Mouse (Mus musculus): ENCODE results near the gene Tmem102.

The Tmem102 gene

DNA sequence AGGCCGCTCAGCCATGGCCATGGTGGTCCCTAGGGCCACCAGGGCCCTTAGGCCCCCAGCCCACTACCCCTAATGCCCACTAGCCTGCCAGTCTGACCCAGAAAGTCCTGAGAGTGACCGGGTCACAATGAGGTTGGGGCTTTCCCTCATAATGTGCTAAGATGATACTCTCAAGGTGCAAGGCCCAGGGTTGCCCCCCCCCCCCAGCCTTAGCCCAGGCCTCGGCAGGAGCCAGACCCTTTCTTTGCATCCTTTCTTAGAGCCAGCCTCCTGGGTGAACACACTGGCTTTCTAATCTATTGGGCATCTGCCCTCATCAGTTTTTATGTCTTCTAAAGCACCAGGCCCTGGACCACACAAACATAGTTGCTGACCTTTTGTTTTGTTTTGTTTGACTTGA, 16.7 kb upstream of the Tmem102 start, which contains the start of gene Spem1:
Spem1 (minus strand) TSS at position 101 of the 400 bp plus-strand sequence.
- no peak for DNase-seq (ENCODE audit: low spot score in 2 of 2)

DNA sequence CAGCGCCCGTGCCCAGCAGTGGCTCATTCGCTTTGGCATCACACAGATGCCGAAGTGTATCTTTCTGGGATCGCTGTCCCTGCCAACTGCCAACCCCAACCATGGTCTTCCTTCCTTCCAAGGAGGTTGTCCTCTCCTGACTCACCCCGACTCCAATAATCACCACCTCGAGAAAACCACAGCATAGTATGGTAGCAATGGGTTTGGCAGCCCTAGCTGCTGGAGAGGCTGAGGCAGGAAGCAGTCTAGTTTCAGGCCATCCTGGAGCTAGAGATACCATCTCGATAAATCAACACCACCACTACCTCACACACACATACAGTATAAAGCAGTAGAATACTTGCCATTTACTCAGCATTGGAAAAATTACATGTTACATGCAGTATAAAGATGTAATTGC, 13.4 kb upstream of the Tmem102 start:
- DNase-seq (ENCODE audit: low spot score in 2 of 2): no peak

DNA sequence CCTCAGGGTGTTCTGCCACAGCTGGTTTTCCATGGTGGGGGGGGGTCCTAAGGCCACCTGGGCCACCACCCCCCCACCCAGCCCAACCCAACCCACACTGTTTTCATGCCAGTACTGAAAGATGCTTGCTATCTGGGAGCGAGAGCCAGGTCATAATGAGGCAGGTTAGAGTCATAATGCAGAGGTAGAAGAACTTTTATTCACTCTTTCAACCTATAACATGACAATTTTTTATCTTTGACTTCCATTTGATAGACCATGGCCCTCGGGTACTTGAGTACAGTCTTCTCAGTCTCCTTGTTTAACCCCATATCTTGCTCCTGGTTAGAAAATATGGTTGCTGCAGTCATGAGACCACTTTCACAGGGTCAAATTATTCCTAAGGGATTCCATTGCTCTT, 12.9 kb upstream of the Tmem102 start, which contains the start of gene Spem2:
Spem2 (minus strand) TSS at position 101 of the 400 bp plus-strand sequence.
- no peak for DNase-seq (ENCODE audit: low spot score in 2 of 2)

DNA sequence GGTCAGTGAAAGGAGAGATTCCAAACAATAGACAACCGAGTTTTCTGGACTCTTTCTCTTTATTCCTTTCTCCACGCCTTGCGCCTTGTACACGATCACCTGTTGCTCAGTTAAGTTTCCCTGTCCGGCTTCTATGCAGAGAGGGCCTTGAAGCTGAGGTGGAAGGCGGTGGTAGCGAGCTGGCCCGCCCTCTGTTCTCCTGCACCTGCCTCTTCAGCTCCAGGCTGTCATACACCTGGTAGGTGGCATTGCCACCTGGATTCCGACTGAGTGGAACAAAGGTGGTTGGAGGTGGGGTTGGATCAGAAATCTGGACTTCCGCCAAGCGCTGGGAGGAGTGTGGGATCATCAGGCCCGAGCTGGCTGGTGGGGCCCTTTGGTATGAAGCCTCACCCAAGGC, 11.1 kb upstream of the Tmem102 start:
- DNase-seq (ENCODE audit: low spot score in 2 of 2): no peak

DNA sequence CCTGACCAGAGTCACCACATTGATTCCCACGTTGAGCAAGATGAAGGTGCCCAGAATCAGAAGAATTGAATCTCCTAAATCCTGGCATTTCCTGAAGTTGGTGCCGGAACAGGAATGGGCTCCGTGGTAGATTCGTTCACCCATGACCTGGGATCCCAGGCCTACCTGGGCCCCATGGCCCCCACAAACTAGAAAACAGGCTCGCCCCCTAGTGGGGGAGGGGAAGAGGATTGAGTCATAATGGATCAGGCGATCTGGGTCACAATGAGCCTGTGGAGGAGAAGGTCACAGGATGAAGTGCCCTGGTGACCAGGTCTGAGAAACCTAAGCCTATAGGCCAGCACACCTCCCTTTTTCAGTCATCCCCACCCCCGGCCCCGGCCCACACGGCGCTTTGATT, 9.7 kb upstream of the Tmem102 start, which contains the start of gene Gm39566:
Gm39566 (minus strand) TSS at position 144 of the 400 bp plus-strand sequence.
- DNase-seq (ENCODE audit: low spot score in 2 of 2): no peak

DNA sequence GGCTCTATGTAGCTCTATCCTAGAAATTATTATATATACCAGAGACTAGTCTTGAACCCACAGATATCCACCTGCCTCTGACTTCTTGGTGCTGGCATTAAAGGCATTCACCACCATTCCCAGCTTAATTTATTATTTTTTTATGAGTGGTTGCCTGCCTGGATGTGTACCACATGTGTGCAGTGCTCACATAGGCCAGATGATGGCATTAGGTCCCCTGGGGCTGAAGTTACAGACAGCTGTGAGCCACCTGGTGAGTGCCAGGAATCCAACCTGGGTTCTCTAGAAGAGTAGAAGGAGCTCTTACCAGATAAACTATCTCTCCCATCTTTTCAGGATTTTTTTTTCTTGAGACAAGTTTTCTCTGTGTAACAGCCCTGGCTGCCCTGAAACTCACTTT, 4.9 kb upstream of the Tmem102 start:
- DNase-seq (ENCODE audit: low spot score in 2 of 2): no peak

DNA sequence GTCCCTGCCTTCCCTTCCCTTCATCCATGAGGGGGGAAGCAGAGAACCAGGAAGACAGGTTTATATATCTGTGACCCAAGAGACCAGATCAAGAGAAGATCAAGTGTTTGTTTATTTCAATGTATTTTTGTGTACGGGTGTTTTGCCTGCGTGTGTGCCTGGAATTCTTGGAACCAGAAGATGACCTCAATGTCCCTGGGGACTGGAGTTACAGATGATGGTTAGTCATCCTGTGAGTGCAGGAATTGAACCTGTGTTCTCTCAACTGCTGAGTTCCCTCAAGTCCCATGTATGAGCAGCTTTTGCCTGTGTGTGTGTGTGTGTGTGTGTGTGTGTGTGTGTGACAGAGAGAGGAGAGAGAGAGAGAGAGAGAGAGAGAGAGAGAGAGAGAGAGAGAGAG, 2.2 kb upstream of the Tmem102 start:
- DNase-seq (ENCODE audit: low spot score in 2 of 2): no peak

DNA sequence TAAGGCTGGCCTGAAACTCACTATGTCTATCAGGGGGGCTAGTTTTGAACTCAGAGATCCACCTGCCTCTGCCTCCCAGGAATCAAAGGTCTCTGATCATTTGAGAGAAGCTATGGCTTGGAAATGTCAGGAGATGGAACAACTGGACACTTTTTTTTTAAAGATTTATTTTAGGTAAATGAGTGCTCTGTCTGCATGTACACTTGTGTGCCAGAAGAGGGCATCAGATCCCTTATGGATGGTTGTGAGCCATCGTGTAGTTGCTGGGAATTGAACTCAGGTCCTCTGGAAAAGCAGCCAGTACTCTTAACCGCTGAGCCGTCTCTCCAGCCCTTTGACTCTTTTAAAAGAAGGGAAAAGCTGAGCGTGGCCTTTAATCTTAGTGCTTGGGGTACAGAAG, 954 bp upstream of the Tmem102 start:
- no peak for DNase-seq (ENCODE audit: low spot score in 2 of 2)

DNA sequence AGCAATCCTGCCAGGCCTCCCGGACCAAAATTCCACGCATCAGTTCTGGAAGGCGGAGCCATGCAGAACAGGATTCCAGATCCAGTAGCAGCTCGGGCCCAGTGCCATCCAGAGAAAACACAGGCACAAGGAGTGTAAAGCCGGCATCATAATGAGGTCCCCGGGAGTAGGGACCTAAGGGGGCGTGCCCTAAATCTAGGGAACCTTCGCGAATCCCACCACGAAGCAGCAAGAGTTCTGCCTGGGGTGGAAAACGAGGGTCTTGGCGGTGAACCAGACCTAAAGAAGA, 828 bp downstream of the Tmem102 start:
- DNase-seq (ENCODE audit: low spot score in 2 of 2): no peak

DNA sequence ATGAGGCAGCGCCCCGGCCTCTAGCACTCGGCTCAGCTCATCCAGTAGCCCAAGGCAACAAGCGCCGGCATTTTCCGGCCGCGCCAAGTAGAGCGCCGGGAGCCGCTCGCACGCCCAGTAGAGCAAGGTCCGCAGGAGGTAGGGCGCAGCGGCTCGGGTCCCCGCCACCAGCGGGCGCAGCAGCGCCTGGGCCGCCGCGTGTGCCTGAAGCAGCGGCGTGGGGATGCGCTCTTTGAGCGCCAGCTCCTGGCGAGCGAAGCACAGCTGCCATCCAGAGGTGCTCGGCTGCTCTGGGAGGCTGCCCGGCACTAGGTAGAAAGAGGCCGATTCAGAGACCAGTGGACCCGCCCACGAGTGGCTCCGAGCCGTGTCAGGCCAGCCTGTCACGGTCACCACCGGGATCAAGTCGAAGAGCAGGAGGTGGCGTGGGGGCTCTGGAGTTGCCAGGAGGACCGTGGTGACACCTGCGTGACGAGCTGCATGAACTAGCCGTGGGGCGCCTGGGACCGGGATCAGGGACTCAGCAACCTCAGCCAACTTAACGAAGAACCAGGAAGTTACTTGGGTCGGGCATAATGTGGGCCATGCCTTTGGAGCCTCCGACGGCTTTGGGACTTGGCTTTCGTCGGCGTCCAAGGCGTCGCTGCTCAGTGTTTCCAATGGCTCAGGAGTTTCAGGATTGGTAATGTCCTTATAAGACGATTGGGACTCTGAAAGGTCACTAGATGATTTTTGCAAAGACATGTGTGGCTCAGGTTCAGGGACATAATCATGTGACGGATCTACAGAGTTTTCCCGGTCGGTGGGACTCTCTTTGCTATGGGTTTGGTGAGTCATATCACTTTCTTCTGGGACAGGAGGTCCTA, 1.4 kb downstream of the Tmem102 start:
- DNase-seq (ENCODE audit: low spot score in 2 of 2): peak; percentile 48 to 63

DNA sequence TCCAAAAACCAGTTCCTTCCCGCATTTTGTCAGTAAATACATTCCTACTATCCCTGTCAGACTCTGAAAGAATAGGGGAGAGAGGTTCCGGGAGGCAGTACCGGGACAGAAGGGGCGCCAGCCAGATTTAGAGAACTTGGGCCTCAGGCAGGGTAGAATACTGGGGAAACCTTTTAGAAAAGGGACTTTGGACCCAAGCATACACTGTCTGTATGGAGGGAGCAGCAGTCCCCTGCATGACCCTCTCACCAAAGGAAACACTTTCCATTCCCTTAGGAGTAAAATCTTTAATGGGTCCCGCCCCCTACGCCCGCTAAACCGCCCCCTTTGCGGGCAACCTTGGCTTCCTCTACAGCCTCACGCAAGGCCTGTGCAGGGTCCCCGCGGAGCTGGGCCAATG, 2.1 kb downstream of the Tmem102 start:
- no peak for DNase-seq (ENCODE audit: low spot score in 2 of 2)

DNA sequence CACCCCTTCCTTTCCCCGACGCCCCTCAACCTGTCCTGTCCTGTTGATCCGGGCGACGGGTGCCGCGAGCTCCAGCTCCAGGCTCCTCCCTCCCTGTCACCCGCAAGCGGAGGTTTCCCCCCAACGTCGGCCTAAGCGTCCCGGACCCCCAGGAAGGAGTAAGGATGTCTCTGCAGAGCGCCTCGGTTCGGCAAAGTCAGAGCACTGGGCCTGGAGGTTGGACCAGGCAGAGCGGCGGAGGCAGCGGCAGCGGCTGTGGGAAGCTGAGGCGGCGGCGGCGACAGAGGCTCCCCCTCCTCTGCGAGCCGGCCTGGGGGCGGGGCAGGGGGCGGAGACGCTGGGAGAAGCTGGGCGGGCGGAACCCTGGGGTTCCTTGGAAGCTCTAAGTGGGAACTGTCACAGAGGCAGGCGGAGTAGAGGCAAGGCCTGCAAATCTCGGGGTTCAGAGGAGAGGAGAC, 2.7 kb downstream of the Tmem102 start:
- DNase-seq (ENCODE audit: low spot score in 2 of 2): no peak

DNA sequence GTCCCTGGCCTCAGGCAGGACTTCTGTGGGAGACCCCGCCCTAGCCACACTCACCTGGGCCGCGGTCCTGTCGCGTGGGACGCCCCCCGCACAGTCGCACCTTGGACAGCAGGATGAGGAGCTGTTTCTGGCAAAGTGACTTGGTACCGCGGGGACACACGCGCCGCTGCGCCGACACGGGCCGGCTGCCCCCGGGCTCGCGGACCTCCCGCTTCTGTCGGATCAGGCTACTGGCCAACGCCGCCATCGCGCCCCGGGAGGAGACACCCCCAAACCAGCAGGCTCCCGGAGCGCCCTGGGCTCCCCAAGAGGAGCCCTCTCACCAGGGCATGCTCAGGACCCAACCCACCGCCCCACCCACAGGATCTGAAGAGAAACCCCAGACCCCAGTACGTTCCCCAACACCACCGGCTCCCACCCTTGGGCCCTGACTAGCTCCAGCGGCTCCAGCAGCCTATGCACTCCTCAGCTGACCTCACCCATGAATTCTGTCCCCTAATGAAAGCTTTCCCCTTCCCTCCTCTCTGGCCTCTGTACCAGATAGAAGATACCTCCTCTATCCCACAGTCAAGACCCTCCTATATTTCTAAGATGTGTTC, 3.9 kb downstream of the Tmem102 start, which contains the start of gene Fgf11:
Fgf11 (minus strand) TSS at position 479 of the 599 bp plus-strand sequence.
- DNase-seq (ENCODE audit: low spot score in 2 of 2): no peak

DNA sequence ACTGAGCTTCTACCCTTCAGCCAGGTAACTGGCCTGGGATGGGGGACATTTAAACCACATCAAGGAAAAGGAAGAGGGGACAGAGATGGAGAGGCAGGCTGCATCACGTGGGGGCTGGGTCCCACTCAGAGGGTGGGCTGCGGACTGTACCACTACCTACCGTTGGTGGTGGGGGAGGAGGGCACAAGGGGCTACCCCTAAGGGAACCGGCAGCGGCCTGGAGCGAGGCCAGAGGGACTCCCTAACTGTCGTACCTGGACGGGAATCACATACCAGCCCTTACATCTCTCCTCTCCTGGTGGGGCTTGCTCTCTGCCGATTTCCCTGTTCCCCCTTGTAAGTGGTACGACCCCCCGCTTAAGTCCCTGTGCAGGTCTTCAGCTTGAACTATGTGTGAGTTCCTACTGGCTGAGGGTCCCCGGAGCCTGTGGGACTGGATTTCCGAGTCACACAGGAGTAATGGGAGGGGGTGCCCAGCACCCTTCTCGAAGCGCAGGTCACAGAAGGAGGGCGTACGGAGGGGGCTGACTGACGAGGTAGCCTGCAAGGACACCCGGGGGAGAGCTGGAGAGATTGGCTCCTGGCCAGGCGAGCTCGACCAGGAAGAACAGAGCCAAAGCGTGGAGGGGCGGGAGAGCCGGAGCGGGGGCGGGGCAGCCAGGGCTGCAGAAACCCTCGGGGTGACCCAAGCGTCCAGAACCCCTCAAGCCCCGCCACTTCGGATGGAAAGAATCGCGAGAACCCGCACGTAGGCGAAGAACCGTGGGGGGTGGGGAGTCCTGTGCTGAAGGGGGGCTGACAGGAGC, 4.8 kb downstream of the Tmem102 start:
- DNase-seq (ENCODE audit: low spot score in 2 of 2): no peak

DNA sequence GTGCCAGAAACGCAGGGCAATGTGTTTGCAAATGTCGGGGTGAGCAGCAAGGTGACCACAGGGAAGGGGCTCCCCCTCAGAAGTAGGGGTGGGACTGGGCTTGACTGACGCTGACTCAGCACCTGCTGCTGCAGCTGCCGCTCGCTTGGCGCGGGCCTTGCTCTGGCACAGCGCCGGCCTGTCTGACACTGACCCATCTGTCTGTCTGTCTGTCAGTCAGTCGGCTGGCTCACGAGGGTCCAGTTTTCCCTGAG, 5.4 kb downstream of the Tmem102 start:
- DNase-seq (ENCODE audit: low spot score in 2 of 2): no peak

DNA sequence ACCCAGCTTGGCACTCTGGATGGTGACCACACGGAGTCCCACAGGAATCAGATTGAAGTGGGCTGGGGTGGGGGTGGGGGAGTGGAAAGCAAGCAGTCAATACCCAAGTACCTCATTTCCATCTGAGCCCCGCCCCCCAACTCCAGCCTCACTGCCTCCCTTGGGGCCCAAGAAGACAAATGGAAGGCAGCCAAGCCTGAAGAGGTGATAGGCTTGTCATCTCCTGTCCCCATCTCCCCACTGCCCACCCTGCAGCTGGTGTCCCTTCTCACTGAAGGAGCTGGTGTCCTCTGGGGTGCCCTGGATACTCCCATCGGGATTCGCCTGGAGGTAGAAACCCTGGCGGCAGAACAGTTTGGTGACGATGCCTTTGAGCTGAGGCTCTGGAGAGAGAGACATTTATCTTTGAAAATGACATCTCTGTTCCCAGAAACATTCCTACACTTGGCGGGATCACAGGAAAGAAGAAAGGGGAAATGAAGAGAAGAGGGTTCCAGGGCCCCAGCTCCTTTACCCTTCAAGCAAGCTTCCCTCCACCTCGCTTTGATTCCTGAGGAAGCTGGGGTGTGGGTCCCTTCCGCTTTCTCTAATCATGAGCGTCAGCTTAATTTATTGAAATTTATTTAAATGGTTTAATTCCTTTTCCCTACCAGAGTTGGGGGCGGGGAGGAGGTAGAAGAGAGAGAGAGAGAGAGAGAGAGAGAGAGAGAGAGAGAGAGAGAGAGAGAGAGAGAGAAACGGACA, 5.9 kb downstream of the Tmem102 start:
- DNase-seq (ENCODE audit: low spot score in 2 of 2): peak in 1 of 2 experiments; percentile 51

DNA sequence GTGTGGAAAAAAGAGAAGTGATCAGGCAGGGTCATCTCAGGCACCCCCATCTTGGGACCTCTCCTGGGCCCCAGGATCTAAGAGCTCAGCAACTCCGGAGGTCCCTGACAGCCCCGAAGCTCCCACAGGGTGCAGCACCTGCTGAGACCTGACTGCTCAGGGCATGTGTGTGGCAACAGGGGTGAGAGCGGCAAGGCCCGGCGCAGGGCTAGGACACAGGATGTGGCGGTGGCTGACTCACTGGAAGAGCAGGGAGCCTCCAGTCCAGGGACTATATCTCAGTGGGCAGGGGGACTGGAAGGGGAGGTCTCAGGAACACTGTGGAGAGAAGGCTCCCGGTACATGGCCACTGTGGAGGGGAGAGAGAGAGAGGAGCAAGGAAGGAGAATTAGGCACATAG, 7.5 kb downstream of the Tmem102 start:
- no peak for DNase-seq (ENCODE audit: low spot score in 2 of 2)

DNA sequence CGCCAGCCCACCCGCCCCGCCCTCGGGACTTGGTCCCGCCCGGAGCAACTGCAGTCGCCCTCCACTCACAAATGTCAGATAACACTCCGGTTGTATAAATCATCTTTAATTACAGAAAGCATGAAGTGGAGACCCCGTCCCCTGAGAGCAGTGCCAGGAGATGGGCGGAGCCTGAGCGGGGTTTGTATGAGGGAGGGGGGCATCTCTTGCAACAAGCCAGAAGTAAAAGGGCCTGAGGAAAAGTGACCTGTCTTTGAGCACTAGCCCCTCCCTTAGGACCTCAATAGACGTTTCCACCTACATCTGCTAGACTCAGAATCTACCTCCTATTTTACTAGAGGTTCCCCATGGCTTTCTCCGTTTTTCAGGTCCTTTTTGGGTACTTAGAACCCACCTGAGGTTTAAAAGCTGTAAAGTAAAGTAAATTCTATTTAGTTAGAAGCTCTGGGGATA, 9.4 kb downstream of the Tmem102 start:
- DNase-seq (ENCODE audit: low spot score in 2 of 2): no peak

DNA sequence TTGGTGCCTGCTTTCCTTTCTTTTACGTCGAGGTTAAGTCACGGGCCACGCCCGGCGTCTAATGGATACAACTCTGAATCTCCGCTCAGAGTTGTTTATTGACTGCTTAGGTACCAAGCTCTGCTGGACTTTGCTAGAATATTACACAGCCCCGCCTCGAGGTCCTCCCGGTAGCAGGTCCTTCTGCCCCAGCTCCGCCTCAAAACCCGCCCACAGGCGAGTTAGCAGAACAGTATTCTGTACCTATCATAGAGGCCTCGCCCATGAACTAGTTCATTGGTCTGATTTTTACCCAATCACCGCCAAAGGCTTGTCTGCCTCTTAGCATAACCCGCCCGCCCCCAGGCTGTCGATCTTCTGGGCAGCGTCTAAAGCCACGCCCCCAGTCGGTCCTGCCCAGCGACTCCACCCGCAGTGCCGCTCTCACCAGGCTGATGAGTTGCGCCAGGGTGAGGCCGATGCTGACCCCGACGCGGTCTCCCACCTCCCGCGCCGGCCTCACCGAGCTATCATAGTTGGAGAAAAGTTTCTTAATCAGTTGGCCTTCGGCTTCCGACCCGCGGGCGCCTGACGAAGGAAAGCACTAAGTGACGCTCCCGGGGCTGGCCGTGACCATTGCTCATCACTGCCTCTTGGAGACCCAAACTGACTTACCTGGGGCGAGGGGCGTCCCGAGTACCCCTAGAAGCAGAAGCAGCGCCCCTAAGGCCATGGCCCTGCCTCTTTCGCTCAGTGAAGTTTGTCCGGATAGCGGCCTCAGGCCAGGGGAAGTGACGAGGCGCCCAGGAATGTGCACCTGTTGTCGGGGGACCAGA, 10.0 kb downstream of the Tmem102 start, which contains the start of gene Chrnb1:
Chrnb1 (minus strand) TSS at position 776 of the 815 bp plus-strand sequence.
- DNase-seq (ENCODE audit: low spot score in 2 of 2): peak; percentile 87 to 89

DNA sequence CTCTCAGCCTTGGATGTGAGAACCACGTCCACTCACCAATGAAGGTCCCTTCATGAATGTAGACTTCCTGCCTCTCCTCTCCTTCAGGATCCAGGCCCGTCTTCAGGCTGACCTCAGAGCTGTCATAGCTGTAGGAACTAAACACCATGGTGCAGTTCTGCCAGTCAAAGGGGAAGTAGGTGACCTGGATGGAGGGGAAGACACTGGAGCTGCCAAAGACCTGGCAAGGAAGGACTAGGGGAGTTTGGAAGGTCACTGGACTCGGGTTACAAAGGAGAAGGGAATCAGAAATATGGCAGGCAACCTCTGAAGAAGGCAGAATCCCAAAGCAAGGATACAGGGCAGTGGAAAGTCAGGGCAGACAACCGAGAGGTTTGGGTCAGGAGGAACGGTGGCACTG, 12.0 kb downstream of the Tmem102 start:
- no peak for DNase-seq (ENCODE audit: low spot score in 2 of 2)

DNA sequence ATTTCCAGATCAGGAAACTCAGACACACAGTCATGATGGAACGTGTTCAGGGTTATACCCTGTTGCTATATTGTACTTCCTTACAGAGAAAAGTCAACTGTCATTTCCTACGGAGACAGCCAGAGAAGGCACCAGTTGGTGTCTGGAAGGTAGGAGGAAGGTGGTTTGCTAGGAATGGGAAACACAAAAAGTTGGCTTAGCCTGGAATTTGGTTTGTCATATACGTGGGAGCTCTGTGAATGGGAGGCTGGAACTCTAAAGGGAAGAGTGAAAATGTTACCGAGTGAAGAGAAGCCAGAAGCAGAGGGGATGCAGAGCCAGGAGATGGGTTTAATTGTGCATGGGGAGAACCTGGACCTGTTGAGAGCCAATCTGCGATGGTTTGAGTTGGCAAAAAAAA, 14.0 kb downstream of the Tmem102 start:
- no peak for DNase-seq (ENCODE audit: low spot score in 2 of 2)

Data from spleen, postnatal 14 days (tissue).